Mouse (Mus musculus): ENCODE measurements around the gene Pcbd2. TPM values are rescaled to one million over a fixed set of nuclear protein-coding genes. Genes with fewer than 3 reads are reported as not detected.

Pcbd2 gene
- polyA plus RNA-seq, 1 experiment from 2014 or later = 49.2 TPM

- Histone ChIP-seq H3K36me3 (ENCODE audit: control insufficient read depth, insufficient read depth, low read length) (no peaks in the 10 kb centered on the region), H3K4me1 (ENCODE audit: control insufficient read depth, insufficient read depth, low read length) (no peaks in the 10 kb centered on the region), H3K9ac (ENCODE audit: low read depth, low read length) (no peak overlapping the region), H3K9me3 (ENCODE audit: control insufficient read depth, low read length) (no peaks in the 10 kb centered on the region), H3K4me3 (ENCODE audit: low read length) (no peak overlapping the region), H3K27ac (ENCODE audit: low read depth, low read length) (no peak overlapping the region), H3K4me2 (replicated peaks; ENCODE audit: low read depth, low read length) (no peak overlapping the region), H3K27me3 (ENCODE audit: control insufficient read depth, insufficient read depth, low read length) (no peaks in the 10 kb centered on the region)
- 96% methylated on average over 10 of the region's 10 CpGs for WGBS
- no peak for ATAC-seq (ENCODE audit: low FRiP score, low TSS enrichment)
These were observed 82.5 kb downstream of the Pcbd2 start for GRCm38 (mm10) chr13:55809707-55810106.

DNA sequence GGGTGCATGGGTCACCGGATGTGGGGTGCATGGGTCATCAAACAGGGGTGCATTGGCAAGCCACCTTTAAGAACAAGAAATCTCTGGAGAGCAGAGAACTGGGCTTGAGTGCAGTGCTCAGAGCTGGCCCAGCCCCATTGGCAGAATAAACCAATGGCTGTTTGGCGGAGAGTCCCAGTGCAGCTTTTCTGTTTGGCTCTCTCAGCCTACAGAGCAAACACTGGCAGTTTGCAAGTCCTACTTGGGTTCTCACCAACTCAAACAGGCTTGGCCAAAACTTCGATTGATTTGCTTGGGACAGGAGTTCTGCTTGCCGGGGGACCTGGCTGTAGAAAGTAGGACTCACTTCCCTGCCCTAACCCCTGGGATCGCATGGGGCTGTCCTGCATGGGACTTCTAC is 83.8 kb downstream of the Pcbd2 start:
- no peaks in the 10 kb centered on the region for H3K27me3 ChIP-seq (ENCODE audit: control insufficient read depth, insufficient read depth, low read length)
- WGBS = 71% methylated on average over 5 of the region's 5 CpGs
- no peaks in the 10 kb centered on the region for H3K4me1 ChIP-seq (ENCODE audit: control insufficient read depth, insufficient read depth, low read length)
- no peaks in the 10 kb centered on the region for H3K36me3 ChIP-seq (ENCODE audit: control insufficient read depth, insufficient read depth, low read length)
- H3K4me3 ChIP-seq (ENCODE audit: low read length) = no peak overlapping the region
- no peak overlapping the region for H3K9ac ChIP-seq (ENCODE audit: low read depth, low read length)
- no peaks in the 10 kb centered on the region for H3K9me3 ChIP-seq (ENCODE audit: control insufficient read depth, low read length)
- ATAC-seq (ENCODE audit: low FRiP score, low TSS enrichment) = no peak
- H3K27ac ChIP-seq (ENCODE audit: low read depth, low read length) = no peak overlapping the region
- no peak overlapping the region for H3K4me2 ChIP-seq (replicated peaks; ENCODE audit: low read depth, low read length)

DNA sequence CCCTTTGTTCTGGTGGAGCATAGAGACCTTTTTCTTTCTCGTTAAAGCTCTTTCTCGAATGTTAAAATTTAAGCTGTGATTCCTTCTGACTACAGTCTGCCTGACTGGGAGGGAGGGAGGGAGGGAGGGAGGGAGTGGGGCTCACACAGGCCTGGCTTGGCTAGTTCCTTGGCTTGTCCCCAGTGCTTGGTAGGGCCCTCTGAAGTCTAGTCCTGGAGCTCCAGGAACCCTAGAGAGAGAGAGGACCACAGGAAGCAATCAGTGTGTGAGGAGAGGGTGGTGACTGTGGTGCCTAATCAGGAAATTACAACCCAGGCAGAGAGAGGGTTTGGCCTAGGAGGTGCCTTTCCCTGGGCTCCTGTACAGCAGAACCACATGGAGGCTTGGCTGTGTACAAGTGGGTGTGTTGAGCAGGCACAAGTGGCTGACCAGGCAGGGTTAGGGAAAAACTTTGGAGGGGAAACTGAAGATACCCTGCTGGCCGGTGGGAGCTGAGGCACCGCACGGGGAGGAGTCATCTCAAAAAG is 86.4 kb downstream of the Pcbd2 start:
- H3K9ac ChIP-seq (ENCODE audit: low read depth, low read length) = no peak overlapping the region
- no peaks in the 10 kb centered on the region for H3K9me3 ChIP-seq (ENCODE audit: control insufficient read depth, low read length)
- no peaks in the 10 kb centered on the region for H3K27me3 ChIP-seq (ENCODE audit: control insufficient read depth, insufficient read depth, low read length)
- no peak for ATAC-seq (ENCODE audit: low FRiP score, low TSS enrichment)
- 56% methylated on average over 5 of the region's 5 CpGs for WGBS
- no peaks in the 10 kb centered on the region for H3K36me3 ChIP-seq (ENCODE audit: control insufficient read depth, insufficient read depth, low read length)
- no peak overlapping the region for H3K4me3 ChIP-seq (ENCODE audit: low read length)
- H3K4me2 ChIP-seq (replicated peaks; ENCODE audit: low read depth, low read length) = no peak overlapping the region
- no peaks in the 10 kb centered on the region for H3K4me1 ChIP-seq (ENCODE audit: control insufficient read depth, insufficient read depth, low read length)
- H3K27ac ChIP-seq (ENCODE audit: low read depth, low read length) = no peak overlapping the region

DNA sequence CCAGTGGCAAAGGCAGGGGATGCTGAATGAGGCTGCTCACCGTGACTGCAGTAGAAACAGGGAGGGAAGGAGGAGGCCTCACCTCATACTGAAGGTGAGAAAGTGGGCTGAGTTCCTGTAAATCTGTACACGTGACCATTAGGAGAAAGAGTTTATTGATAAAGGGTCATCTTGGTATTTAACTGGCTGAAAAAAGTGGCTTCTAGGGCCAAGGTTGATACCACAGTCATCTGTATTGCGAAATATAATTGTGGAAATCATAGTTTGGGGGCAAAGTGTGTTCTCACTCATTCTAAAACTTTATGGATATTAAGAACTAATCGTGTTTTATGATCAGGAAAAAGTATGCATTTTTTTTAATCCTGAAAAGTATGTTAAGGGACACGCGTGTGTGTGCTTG is 87.7 kb downstream of the Pcbd2 start:
- Histone ChIP-seq H3K27ac (ENCODE audit: low read depth, low read length) (no peak overlapping the region), H3K4me1 (ENCODE audit: control insufficient read depth, insufficient read depth, low read length) (no peaks in the 10 kb centered on the region), H3K9me3 (ENCODE audit: control insufficient read depth, low read length) (no peaks in the 10 kb centered on the region), H3K36me3 (ENCODE audit: control insufficient read depth, insufficient read depth, low read length) (no peaks in the 10 kb centered on the region), H3K4me3 (ENCODE audit: low read length) (no peak overlapping the region), H3K4me2 (replicated peaks; ENCODE audit: low read depth, low read length) (no peak overlapping the region), H3K9ac (ENCODE audit: low read depth, low read length) (no peak overlapping the region), H3K27me3 (ENCODE audit: control insufficient read depth, insufficient read depth, low read length) (no peaks in the 10 kb centered on the region)
- ATAC-seq (ENCODE audit: low FRiP score, low TSS enrichment) = no peak
- WGBS = 87% methylated on average over 6 of the region's 6 CpGs

- Histone ChIP-seq H3K36me3 (ENCODE audit: control insufficient read depth, insufficient read depth, low read length) (no peaks in the 10 kb centered on the region), H3K4me3 (ENCODE audit: low read length) (no peak overlapping the region), H3K4me1 (ENCODE audit: control insufficient read depth, insufficient read depth, low read length) (peaks cover 3% of the 10 kb centered on the region; the same call in 1 of the 2 replicates), H3K27ac (ENCODE audit: low read depth, low read length) (no peak overlapping the region), H3K4me2 (replicated peaks; ENCODE audit: low read depth, low read length) (no peak overlapping the region), H3K27me3 (ENCODE audit: control insufficient read depth, insufficient read depth, low read length) (peaks cover 50% of the 10 kb centered on the region), H3K9ac (ENCODE audit: low read depth, low read length) (no peak overlapping the region), H3K9me3 (ENCODE audit: control insufficient read depth, low read length) (no peaks in the 10 kb centered on the region)
- no peak for ATAC-seq (ENCODE audit: low FRiP score, low TSS enrichment)
- 69% methylated on average over 5 of the region's 5 CpGs for WGBS
These were observed 95.3 kb downstream of the Pcbd2 start for GRCm38 (mm10) chr13:55822499-55822898.

GRCm38 (mm10) chr13:55824151-55824945 is 97.2 kb downstream of the Pcbd2 start:
- peaks cover 67% of the 10 kb centered on the region for H3K27me3 ChIP-seq (ENCODE audit: control insufficient read depth, insufficient read depth, low read length)
- no peaks in the 10 kb centered on the region for H3K9me3 ChIP-seq (ENCODE audit: control insufficient read depth, low read length)
- WGBS = 9% methylated on average over 10 of the region's 10 CpGs
- no peak overlapping the region for H3K4me3 ChIP-seq (ENCODE audit: low read length)
- peaks cover 3% of the 10 kb centered on the region; the same call in 1 of the 2 replicates for H3K4me1 ChIP-seq (ENCODE audit: control insufficient read depth, insufficient read depth, low read length)
- H3K36me3 ChIP-seq (ENCODE audit: control insufficient read depth, insufficient read depth, low read length) = no peaks in the 10 kb centered on the region
- no peak overlapping the region for H3K9ac ChIP-seq (ENCODE audit: low read depth, low read length)
- ATAC-seq (ENCODE audit: low FRiP score, low TSS enrichment) = no peak
- H3K27ac ChIP-seq (ENCODE audit: low read depth, low read length) = no peak overlapping the region
- H3K4me2 ChIP-seq (replicated peaks; ENCODE audit: low read depth, low read length) = no peak overlapping the region

- Histone ChIP-seq H3K4me3 (ENCODE audit: low read length) (peak overlapping the region; percentile 10; the same call in 1 of the 2 replicates), H3K36me3 (ENCODE audit: control insufficient read depth, insufficient read depth, low read length) (no peaks in the 10 kb centered on the region), H3K27me3 (ENCODE audit: control insufficient read depth, insufficient read depth, low read length) (peaks cover 73% of the 10 kb centered on the region), H3K9ac (ENCODE audit: low read depth, low read length) (no peak overlapping the region), H3K27ac (ENCODE audit: low read depth, low read length) (no peak overlapping the region), H3K4me1 (ENCODE audit: control insufficient read depth, insufficient read depth, low read length) (peaks cover 3% of the 10 kb centered on the region; the same call in 1 of the 2 replicates), H3K4me2 (replicated peaks; ENCODE audit: low read depth, low read length) (peak overlapping the region; percentile 17), H3K9me3 (ENCODE audit: control insufficient read depth, low read length) (no peaks in the 10 kb centered on the region)
- 0 out of 2 replicates have a peak, but pooled peaks have one; percentile 36 for ATAC-seq (ENCODE audit: low FRiP score, low TSS enrichment)
- under 1% methylated on average over 29 of the region's 32 CpGs for WGBS
These were observed 98.1 kb downstream of the Pcbd2 start for GRCm38 (mm10) chr13:55825245-55825681.

GRCm38 (mm10) chr13:55826008-55826671 is 99.0 kb downstream of the Pcbd2 start:
- Histone ChIP-seq H3K27ac (ENCODE audit: low read depth, low read length) (no peak overlapping the region), H3K4me3 (ENCODE audit: low read length) (peak overlapping the region; percentile 14; the same call in 1 of the 2 replicates), H3K4me1 (ENCODE audit: control insufficient read depth, insufficient read depth, low read length) (peaks cover 12% of the 10 kb centered on the region), H3K27me3 (ENCODE audit: control insufficient read depth, insufficient read depth, low read length) (peaks cover 78% of the 10 kb centered on the region), H3K9ac (ENCODE audit: low read depth, low read length) (no peak overlapping the region), H3K36me3 (ENCODE audit: control insufficient read depth, insufficient read depth, low read length) (no peaks in the 10 kb centered on the region), H3K9me3 (ENCODE audit: control insufficient read depth, low read length) (no peaks in the 10 kb centered on the region), H3K4me2 (replicated peaks; ENCODE audit: low read depth, low read length) (no peak overlapping the region)
- no peak for ATAC-seq (ENCODE audit: low FRiP score, low TSS enrichment)
- WGBS = 2% methylated on average over 56 of the region's 56 CpGs
